Mouse (Mus musculus): ENCODE results near the gene Ddost. TPM values are rescaled to one million over a fixed set of nuclear protein-coding genes. Genes with fewer than 3 reads are reported as not detected.
A peak's percentile ranks its signal among the peaks of the same experiment; 100 is the strongest.
"Not testable (repeated sequence)": the region's sequence is repeated elsewhere in the genome, so short reads cannot be mapped to it uniquely, and the experiment has no call there.

Gene Ddost
- polyA plus RNA-seq, 1 experiment from 2014 or later: 226 TPM

DNA sequence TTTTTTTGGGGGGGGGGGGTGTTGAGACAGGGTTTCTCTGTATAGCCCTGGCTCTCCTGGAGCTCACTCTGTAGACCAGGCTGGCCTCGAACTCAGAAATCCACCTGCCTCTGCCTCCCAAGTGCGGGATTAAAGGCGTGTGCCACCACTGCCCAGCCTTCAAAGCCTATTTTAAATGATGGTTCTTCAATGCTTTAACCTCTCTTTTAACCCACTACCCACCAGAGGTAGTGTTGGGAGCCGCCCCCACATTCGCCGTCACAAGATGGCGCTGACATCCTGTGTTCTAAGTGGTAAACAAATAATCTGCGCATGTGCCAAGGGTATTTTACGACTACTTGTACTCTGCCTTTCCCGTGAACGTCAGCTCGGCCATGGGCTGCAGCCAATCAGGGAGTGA lies 22.6 kb downstream of the Ddost start:
- ATAC-seq (ENCODE audit: low FRiP score, low read depth); H3K36me3 ChIP-seq; H3K4me3 ChIP-seq; H3K4me2 ChIP-seq (replicated peaks); H3K27me3 ChIP-seq (replicated peaks); H3K9ac ChIP-seq; H3K9me3 ChIP-seq; H3K27ac ChIP-seq: not testable (repeated sequence)
- 67% methylated on average over 8 of the region's 12 CpGs for WGBS
- peaks cover 14% of the 10 kb centered on the region; the same call in 1 of the 2 replicates for H3K4me1 ChIP-seq

DNA sequence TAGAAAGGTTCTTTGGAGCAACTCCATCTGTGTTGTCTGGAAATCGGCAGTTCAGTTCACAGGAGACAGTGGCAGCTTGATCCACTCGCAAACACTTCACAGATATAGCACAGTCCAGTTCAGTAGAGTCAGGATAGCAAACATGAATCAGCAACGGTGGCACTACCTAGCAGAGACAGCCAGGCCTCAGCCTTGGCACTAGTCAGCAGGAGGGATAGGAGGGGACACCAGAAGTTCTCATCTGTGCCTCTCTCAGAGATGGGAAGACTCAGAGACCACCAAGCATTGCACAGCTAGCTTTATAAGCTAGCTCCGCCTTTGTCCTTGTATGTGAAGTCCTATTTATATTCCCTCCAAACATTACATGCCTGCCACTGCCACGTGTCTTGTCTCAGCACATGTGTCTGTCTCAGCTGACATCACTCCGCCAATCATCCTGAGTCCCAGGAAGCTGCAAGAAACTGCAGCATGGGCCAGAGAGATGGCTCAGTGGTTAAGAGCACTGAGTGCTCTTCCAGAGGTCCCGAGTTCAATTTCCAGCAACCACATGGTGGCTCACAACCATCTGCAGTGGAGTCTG lies 23.5 kb downstream of the Ddost start:
- H3K4me3 ChIP-seq: peak overlapping the region; percentile 1; the same call in 1 of the 2 replicates
- H3K4me1 ChIP-seq: peaks cover 14% of the 10 kb centered on the region; the same call in 1 of the 2 replicates
- WGBS: 72% methylated on average over 7 of the region's 7 CpGs
- ATAC-seq (ENCODE audit: low FRiP score, low read depth): no peak
- H3K9me3 ChIP-seq: no peaks in the 10 kb centered on the region
- no peaks in the 10 kb centered on the region for H3K36me3 ChIP-seq
- H3K4me2 ChIP-seq (replicated peaks): peak overlapping the region; percentile 55
- 0 out of 2 replicates have a peak, but pooled peaks cover 4% of the 10 kb centered on the region for H3K27me3 ChIP-seq (replicated peaks)
- H3K27ac ChIP-seq: no peak overlapping the region
- no peak overlapping the region for H3K9ac ChIP-seq

DNA sequence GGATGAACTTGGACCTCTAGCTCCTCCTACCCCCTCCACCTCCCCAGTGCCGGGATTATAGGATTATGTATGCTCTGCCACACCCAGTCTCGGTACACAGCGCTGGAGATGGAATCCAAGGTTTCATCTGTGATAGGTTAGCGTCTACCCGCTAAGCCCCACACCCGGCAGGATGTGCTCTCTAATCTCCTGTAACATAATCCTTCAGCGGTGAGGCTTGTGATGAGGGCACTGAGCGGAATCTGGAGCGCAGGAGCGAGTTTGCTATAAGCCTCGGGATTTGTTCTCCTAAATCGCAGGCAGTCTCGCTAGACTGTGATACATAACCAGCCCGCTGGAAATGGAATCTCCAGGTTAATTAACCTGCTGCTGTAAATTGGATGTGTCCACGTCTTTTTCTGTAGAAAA lies 25.7 kb downstream of the Ddost start:
- Histone ChIP-seq H3K4me3 (no peak overlapping the region), H3K4me2 (replicated peaks) (no peak overlapping the region), H3K4me1 (peaks cover 5% of the 10 kb centered on the region; the same call in 1 of the 2 replicates), H3K27ac (no peak overlapping the region), H3K9me3 (no peaks in the 10 kb centered on the region), H3K36me3 (no peaks in the 10 kb centered on the region), H3K27me3 (replicated peaks) (peaks cover 4% of the 10 kb centered on the region; the same call in 1 of the 2 replicates), H3K9ac (no peak overlapping the region)
- 34% methylated on average over 15 of the region's 15 CpGs for WGBS
- ATAC-seq (ENCODE audit: low FRiP score, low read depth): no peak

DNA sequence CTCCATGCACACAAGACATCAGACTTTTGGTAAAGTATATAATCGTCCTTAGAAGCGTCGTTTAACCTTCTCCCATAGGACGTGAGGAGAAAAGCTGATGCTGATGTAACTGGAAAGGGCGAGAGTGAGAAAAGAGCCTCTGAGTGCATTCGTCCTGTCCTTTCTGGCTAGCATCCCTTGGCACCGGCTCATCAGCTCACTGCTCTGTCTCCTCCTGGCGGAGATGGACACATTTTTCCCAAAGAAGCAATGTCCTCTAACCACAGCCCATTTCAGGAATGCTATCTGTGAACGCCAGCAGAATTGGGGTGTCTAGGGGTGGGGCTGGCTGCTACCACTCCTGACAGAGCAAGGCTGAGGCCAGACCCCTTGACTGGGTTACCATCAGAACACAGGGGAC lies 27.1 kb downstream of the Ddost start:
- H3K4me3 ChIP-seq: no peak overlapping the region
- no peak overlapping the region for H3K4me2 ChIP-seq (replicated peaks)
- no peak for ATAC-seq (ENCODE audit: low FRiP score, low read depth)
- 79% methylated on average over 9 of the region's 9 CpGs for WGBS
- H3K4me1 ChIP-seq: no peaks in the 10 kb centered on the region
- H3K36me3 ChIP-seq: no peaks in the 10 kb centered on the region
- peaks cover 4% of the 10 kb centered on the region; the same call in 1 of the 2 replicates for H3K27me3 ChIP-seq (replicated peaks)
- H3K9me3 ChIP-seq: no peaks in the 10 kb centered on the region
- no peak overlapping the region for H3K9ac ChIP-seq
- H3K27ac ChIP-seq: no peak overlapping the region

DNA sequence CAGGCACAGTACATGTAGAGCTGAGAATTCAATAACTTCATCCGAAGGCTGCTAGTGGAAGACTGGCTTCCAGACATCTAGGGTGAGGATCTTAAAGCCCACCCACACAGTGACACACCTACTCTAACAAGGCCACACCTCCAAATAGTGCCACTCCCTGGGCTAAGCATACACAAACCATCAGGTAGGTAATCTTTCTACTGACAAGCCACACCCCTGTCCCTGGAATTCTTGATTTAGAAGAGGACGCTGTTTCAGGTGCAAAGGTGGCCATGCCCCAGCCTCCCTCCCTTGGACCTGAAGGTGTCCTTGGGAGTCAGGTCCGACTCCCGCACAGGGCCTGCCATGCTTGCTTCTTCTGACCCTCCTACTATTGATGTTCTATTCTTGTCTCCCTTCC lies 28.6 kb downstream of the Ddost start:
- Histone ChIP-seq H3K27ac (no peak overlapping the region), H3K4me1 (no peaks in the 10 kb centered on the region), H3K4me2 (replicated peaks) (no peak overlapping the region), H3K4me3 (no peak overlapping the region), H3K36me3 (no peaks in the 10 kb centered on the region), H3K9ac (no peak overlapping the region), H3K9me3 (no peaks in the 10 kb centered on the region), H3K27me3 (replicated peaks) (peaks cover 4% of the 10 kb centered on the region; the same call in 1 of the 2 replicates)
- WGBS: 88% methylated on average over 4 of the region's 4 CpGs
- no peak for ATAC-seq (ENCODE audit: low FRiP score, low read depth)

DNA sequence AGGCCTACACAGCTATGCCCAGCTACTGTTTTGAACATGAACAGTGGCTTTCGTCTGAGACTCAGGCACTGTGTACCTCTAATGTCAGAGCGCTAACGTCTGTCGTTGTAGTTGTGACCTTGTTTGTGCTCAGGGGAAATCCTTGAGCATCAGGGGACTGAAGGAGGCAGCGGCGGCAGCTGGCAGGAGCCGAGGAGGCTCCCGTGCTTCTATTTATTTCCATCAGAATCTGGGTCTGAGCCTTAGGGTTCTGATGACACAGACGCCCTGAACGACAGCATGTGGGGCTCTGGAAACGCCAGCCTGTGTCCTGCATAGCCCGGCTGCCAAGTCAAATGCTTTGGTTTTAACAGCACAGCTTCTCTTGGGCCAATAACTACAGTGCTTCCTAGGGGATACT lies 30.5 kb downstream of the Ddost start:
- H3K9me3 ChIP-seq: no peaks in the 10 kb centered on the region
- H3K4me3 ChIP-seq: no peak overlapping the region
- no peak overlapping the region for H3K4me2 ChIP-seq (replicated peaks)
- no peak for ATAC-seq (ENCODE audit: low FRiP score, low read depth)
- H3K4me1 ChIP-seq: no peaks in the 10 kb centered on the region
- 85% methylated on average over 12 of the region's 12 CpGs for WGBS
- H3K27me3 ChIP-seq (replicated peaks): peaks cover 3% of the 10 kb centered on the region; the same call in 1 of the 2 replicates
- no peak overlapping the region for H3K27ac ChIP-seq
- no peak overlapping the region for H3K9ac ChIP-seq
- H3K36me3 ChIP-seq: no peaks in the 10 kb centered on the region

DNA sequence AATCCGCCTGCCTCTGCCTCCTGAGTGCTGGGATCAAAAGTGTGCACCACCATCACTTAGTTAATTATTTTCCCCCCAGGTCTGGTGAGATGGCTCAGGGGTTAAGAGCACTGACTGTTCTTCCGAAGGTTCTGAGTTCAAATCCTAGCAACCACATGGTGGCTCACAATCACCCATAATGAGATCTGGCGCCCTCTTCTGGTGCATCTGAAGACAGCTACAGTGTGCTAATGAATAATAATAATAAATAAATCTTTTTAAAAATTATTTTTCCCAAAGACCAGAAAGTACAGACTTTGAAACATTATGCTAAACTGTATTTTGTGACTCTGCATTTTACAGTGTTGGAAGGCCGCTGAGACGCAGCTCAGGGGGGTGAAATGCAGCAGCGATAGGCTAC lies 31.1 kb downstream of the Ddost start:
- H3K27ac ChIP-seq: no peak overlapping the region
- no peaks in the 10 kb centered on the region for H3K4me1 ChIP-seq
- no peak for ATAC-seq (ENCODE audit: low FRiP score, low read depth)
- no peaks in the 10 kb centered on the region; the same call in 1 of the 2 replicates for H3K27me3 ChIP-seq (replicated peaks)
- no peak overlapping the region for H3K4me3 ChIP-seq
- no peak overlapping the region for H3K9ac ChIP-seq
- no peaks in the 10 kb centered on the region for H3K36me3 ChIP-seq
- H3K9me3 ChIP-seq: no peaks in the 10 kb centered on the region
- no peak overlapping the region for H3K4me2 ChIP-seq (replicated peaks)
- 84% methylated on average over 6 of the region's 6 CpGs for WGBS

DNA sequence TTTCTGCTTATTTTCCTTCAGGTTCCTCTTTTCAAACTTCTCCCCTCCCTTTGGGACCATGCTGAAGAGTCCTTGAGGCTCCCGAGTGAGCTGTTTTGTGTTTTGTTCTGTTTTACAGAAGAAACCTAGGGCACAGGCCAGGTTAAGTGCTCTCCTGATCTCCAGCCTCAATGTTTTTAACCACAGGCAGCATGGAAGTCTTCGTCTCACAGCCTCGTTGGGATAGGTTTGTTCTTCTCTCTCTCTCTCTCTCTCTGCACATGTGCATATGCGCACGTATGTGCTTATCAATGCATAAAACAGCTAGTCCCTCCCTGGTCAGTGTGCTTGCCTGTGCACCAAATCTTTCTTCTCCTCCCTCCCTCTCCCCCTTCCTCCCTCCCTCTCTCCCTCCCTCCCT lies 32.3 kb downstream of the Ddost start:
- Histone ChIP-seq H3K9ac (no peak overlapping the region), H3K27ac (no peak overlapping the region), H3K36me3 (no peaks in the 10 kb centered on the region), H3K4me3 (no peak overlapping the region), H3K4me2 (replicated peaks) (no peak overlapping the region), H3K9me3 (no peaks in the 10 kb centered on the region), H3K4me1 (no peaks in the 10 kb centered on the region), H3K27me3 (replicated peaks) (no peaks in the 10 kb centered on the region; the same call in 1 of the 2 replicates)
- ATAC-seq (ENCODE audit: low FRiP score, low read depth): no peak
- 83% methylated on average over 5 of the region's 5 CpGs for WGBS

DNA sequence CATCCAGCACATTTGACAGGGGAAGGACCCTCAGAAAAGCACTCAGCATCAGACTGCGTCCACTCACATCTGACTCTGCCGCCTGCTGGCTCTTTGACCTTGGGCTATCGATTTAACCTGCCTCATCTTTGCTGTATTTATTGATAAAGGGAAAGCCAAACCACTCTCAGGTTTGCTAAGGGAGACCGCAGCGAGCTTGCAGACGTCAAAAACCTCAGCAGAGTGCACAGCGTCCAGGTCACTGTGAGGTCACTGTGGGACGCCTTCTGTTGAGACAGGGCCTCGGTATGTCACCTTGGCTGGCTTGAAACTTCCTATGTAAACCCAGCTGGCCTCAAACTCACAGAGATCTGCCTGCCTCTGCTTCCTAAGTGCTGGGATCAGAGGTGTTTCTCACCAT lies 32.8 kb downstream of the Ddost start:
- Histone ChIP-seq H3K36me3 (no peaks in the 10 kb centered on the region), H3K4me2 (replicated peaks) (no peak overlapping the region), H3K27ac (no peak overlapping the region), H3K9me3 (no peaks in the 10 kb centered on the region), H3K27me3 (replicated peaks) (no peaks in the 10 kb centered on the region; the same call in 1 of the 2 replicates), H3K4me3 (no peak overlapping the region), H3K4me1 (no peaks in the 10 kb centered on the region), H3K9ac (no peak overlapping the region)
- ATAC-seq (ENCODE audit: low FRiP score, low read depth): no peak
- 78% methylated on average over 9 of the region's 9 CpGs for WGBS

DNA sequence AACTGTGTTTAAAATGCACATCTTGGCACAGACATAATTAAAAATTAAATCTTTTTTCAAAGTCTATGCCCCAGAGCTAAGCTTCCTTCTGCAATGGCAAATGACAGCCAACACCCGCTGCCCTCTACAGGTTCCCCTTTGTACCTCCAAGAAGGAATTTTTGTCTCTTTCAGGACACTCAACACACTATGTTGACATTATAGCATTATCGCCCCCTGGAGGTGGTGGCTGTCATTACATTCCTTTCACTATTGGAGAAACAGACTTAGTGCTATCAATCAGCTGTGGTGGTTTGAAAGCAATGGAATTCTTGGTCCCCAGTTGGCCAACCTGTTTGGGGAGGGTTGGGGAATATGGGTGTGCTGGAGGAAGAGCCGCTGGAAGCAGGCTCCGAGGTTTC lies 35.4 kb downstream of the Ddost start:
- no peak for ATAC-seq (ENCODE audit: low FRiP score, low read depth)
- 0 out of 2 replicates have a peak, but pooled peaks cover 5% of the 10 kb centered on the region for H3K4me1 ChIP-seq
- no peaks in the 10 kb centered on the region for H3K36me3 ChIP-seq
- no peak overlapping the region for H3K27ac ChIP-seq
- no peak overlapping the region for H3K9ac ChIP-seq
- no peak overlapping the region for H3K4me3 ChIP-seq
- WGBS: 35% methylated on average over 4 of the region's 4 CpGs
- no peaks in the 10 kb centered on the region for H3K27me3 ChIP-seq (replicated peaks)
- H3K9me3 ChIP-seq: no peaks in the 10 kb centered on the region
- no peak overlapping the region for H3K4me2 ChIP-seq (replicated peaks)

DNA sequence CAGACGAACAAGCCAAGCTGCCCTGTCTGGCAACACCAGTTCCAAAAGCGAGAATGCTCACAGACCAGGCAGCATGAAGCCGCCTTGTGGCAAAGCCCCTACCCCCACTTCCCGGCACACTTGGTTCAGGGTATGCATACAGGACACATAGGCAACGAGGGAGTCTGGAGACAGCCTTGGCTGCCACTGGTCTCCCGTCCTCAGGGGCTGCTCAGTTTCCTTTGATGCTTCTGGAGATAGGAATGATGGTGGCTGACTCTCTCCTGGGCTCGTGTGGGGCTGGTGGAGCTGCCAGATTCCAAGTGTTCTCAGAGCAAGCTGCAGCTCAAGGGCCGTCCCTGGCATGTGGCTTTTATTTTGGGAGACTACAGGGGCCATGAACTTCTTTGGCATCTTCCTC lies 36.9 kb downstream of the Ddost start:
- Histone ChIP-seq H3K4me3 (no peak overlapping the region), H3K36me3 (no peaks in the 10 kb centered on the region), H3K27ac (no peak overlapping the region), H3K4me2 (replicated peaks) (no peak overlapping the region), H3K4me1 (0 out of 2 replicates have a peak, but pooled peaks cover 5% of the 10 kb centered on the region), H3K27me3 (replicated peaks) (no peaks in the 10 kb centered on the region), H3K9ac (no peak overlapping the region), H3K9me3 (no peaks in the 10 kb centered on the region)
- WGBS: 67% methylated on average over 8 of the region's 8 CpGs
- no peak for ATAC-seq (ENCODE audit: low FRiP score, low read depth)

DNA sequence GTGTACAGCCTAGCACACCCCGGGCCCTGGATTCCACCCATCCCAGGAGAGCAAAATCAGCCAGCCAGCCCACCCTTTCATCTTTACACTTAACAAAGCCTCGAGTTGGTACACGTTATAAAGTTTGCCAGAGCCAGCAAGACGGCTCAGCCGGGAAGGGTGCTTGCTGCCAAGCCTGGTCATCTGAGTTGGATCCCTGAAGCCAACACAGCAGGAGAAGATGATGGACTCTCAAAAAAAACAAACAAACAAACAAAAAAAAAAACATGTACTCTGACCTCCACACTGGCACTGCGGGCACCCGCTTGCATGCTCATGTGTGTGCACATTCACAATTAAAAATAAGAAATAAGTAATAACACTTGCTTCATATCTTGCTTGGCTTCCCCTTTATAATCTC lies 37.5 kb downstream of the Ddost start:
- no peak overlapping the region for H3K27ac ChIP-seq
- no peaks in the 10 kb centered on the region for H3K9me3 ChIP-seq
- WGBS: 74% methylated on average over 7 of the region's 7 CpGs
- H3K36me3 ChIP-seq: no peaks in the 10 kb centered on the region
- H3K27me3 ChIP-seq (replicated peaks): no peaks in the 10 kb centered on the region
- no peak overlapping the region for H3K9ac ChIP-seq
- H3K4me1 ChIP-seq: 0 out of 2 replicates have a peak, but pooled peaks cover 5% of the 10 kb centered on the region
- no peak overlapping the region for H3K4me2 ChIP-seq (replicated peaks)
- no peak for ATAC-seq (ENCODE audit: low FRiP score, low read depth)
- no peak overlapping the region for H3K4me3 ChIP-seq

DNA sequence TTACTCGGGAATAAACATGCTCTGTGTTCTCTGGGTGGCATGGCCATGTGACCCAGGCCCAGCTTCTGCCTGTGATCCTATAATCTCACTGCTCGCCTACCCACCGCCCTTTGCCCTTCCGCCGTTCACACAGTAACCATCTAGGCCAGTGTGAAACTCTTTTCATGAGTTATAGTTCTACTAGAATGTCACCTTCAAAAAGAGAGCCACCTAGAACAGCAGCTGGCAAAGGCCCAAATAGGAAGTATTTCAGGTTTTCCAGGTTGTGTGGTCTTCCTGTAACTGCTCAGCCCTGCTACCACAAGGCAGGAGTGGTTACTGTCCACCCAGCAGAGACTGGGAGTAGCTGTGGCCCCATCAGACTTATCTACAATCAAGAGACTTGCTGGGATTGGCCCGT lies 38.2 kb downstream of the Ddost start:
- H3K4me2 ChIP-seq (replicated peaks): no peak overlapping the region
- no peak overlapping the region for H3K4me3 ChIP-seq
- no peaks in the 10 kb centered on the region for H3K9me3 ChIP-seq
- 86% methylated on average over 6 of the region's 6 CpGs for WGBS
- H3K9ac ChIP-seq: no peak overlapping the region
- no peak for ATAC-seq (ENCODE audit: low FRiP score, low read depth)
- no peak overlapping the region for H3K27ac ChIP-seq
- H3K4me1 ChIP-seq: 0 out of 2 replicates have a peak, but pooled peaks cover 5% of the 10 kb centered on the region
- H3K36me3 ChIP-seq: no peaks in the 10 kb centered on the region
- no peaks in the 10 kb centered on the region for H3K27me3 ChIP-seq (replicated peaks)

Measured in neural tube, embryonic 12.5 days (tissue).